Mouse (Mus musculus) embryo, embryonic 11.5 days (tissue): Measurements from ENCODE around the gene Sh3bp4.

ENCODE experiments used
- DNase-seq: peaks from one replicate; pipeline ENCODE4 v3.0.0-alpha.2; 2012; ENCODE audit warnings: low read depth, low spot score

Sh3bp4 gene

DNA sequence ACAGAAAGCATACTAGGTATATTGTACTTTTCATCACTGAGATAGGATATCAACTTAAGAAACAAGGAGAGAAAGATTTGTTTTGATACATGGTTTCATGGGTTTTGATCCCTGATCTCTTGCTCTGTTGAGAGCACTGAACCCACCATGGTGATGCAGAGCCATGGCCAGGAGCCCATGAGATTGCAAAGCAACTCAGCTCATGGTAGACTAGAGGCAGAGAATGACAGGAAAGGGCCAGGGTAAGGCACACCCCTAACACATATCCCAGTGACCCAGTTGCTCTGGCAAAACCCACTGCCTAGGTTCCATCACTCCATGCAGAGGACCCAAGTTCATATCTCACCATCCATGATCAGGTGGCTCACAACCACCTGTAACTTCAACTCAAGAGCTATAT lies 114.6 kb downstream of the Sh3bp4 start:
- DNase-seq, result no peak

DNA sequence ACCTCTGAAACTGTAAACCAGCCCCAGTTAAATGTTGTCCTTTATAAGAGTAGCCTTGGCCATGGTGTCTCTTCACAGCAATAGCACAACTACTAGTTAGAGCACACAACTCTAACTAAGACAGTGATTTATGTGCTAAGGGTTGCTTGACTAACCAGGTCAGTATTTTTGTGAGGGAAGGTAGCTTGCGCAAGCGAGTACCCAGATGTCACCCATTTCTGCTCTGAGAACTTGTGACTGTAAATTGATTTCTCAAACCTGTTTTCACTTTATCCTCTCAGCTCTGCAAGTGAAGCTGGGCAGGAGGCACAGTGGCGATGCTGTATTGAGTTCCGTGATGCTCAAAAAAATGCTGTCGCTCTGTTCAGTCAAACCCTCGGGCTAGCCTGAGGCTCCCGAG lies 117.2 kb downstream of the Sh3bp4 start:
- no peak for DNase-seq

DNA sequence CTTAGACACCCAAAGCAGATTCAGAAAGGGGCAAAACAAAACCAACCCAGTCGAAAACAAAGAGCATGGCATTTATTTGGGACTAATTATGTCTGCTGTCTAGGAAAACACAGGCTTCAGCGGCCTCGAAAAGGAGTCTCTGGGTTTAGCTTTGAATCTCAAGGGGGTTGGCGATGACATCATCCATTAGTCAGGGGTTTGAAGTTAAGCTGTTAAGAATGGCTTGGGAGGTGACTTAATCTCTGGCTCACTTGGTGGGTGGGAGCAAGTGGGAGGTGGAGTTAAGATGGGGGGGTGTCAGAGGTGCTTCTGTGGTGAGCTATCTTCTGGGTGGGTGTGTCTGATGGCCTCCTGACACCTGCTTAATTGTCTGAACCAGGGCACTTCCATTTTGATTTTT lies 117.9 kb downstream of the Sh3bp4 start:
- DNase-seq, result no peak

DNA sequence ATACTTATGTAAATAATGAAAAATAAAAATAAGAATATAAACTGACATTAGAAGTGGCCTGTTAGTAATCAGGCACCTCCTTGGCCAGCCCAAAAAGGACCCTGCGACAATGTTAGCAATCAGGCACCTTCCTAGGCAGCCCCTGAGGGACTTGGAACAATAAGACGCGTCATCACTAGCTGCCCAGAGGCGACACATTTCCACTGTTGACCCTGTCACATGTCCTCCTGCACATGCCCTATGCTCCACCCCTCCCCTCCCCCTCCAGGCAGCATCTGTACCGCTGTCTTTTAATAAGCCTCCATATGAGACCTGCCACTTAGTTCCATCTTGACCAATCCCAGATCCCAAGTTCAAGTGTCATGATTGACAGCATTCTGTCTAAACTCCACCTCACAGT lies 119.0 kb downstream of the Sh3bp4 start:
- no peak for DNase-seq

DNA sequence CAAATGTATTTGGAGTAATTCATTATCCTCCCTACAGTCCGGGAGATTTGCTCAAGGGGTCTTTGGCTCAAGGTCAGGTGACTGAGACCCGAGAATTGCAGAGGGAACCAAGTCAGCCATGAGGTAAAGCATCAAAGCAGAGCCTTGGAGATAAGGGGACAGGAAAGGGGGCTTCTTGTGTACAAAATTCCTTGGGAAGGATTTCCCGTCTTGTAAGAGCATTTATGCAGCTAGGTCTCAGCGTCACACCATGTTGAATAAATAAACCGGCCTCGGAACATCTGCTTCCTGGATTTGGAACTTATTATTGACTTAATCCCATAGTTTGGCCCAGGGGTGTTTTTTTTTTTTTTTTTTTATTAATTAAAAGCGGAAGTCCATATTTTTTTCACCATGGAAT lies 120.4 kb downstream of the Sh3bp4 start:
- DNase-seq, result no peak

DNA sequence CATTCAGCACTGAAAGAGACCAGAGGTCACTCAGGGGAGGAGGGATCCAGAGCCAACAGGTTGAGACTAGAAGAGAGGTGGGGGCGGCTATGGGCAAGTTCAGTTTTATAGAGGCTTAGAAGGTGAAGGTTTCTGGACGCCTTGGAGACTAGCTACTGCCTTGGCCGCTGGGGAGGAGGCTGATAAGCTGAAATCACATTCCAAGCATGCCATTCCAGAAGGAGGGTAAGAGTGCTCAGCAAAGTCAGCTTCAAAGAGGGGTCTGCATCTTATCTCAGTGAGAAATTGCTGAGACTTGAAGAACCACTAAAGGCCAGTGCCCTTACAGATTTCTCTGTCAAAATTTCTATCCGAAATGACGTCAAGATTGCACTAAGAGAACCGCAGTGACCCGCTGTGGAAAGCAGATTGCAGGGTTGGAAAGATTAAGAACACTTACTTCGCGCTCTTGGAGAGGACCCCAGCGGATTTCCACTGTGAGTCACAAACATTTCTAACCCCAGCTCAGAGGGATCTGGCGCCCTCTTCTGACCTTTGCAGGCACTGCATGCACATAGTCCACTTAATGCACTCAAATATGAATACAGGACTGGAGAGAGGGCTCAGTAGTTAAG lies 121.0 kb downstream of the Sh3bp4 start:
- DNase-seq, result peak; percentile 73

DNA sequence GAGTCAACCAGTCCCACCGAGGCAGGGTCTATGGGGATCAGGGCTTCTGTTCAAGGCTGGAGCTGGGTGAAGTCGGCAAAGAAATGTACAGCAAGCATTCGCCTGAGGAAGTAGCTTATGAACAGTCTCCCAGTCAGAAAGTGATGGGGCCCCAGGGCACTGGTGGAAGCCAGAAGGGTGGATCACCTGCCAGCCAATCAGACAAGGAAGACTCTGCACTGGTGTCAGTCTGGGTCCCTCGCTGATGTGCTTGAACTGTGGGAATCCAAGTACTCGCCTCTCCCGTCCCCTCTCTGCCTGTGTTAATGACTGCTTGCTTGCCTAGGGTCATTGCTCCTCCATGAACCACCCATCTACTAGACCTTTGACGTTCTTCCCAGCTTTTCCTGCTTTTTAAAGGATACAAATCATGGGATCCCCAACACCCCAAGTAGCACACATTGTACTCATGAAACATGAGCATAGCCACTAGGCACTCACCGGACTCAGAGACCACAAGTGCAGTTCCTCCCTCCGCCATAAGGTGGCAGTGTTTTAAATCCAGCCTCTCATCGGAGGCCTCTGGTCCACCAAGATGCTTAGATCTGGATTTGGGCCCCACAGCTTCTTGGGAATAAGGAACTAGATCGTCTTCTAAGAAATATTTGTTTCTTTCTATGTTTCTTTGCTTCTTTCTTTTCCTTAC lies 122.5 kb downstream of the Sh3bp4 start:
- DNase-seq, result no peak

DNA sequence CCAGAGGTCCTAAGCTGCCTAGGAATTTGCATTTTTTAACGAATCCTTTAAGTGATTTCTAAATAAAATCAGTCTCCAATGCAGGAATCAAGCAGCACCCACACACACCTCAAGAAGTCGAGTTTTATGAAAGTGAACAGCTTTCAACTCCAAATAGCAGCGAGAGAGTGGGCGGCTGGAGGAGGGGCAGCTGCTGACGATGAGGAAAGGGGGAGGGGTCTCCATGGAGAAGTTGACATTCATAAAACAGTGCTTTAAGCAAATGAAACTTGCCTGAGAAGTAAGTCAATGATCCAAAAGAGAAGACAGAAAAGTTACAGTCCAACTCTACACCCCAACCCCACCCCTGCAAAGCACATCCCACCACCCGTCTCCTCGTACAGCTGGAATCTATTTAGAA lies 123.4 kb downstream of the Sh3bp4 start:
- no peak for DNase-seq

DNA sequence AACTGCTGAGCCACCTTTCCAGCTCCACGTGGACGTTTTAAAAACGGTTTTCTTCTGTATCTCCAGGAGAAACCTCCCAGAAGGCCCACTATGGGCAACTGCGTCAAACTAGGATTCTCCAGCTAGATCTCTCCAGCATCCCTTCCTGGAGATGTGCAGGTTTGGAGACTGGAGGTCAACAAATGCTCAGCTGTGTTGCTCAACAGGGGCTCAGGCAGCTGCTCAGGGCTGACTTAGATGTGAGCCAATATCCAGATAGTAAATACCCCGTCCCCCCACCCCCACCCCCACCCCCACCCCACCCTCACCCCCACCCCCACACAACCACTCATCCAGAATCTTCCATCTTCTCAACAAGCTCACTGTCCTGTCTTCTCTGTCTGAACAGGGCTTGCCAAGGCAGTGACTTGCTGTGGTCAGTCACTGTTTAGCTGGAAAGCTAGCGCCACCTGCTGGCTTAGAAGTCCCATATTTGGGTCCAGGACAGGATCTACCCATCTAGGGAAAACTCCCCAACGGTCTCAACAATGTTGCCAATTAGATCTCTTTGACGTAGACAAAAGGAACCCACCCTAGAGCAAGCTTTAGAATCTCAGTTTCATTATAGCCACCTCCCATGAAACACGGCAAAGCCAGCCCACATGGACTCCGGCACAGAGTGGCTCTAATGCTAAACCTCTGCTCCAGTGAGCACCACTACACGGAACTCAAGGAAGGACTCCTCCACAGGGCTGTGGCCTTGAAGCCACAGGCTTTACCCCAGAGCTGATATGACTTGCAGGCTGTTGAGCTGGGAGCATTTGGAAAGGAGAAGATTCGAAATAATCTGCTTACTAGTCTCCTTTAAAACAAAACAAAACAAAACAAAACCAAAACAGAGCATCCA lies 125.9 kb downstream of the Sh3bp4 start:
- peak; percentile 60 for DNase-seq
